Mouse (Mus musculus): ENCODE measurements around the gene Strbp. TPM values are rescaled to one million over a fixed set of nuclear protein-coding genes. Genes with fewer than 3 reads are reported as not detected.
A peak's percentile ranks its signal among the peaks of the same experiment; 100 is the strongest.

The Strbp gene
- polyA plus RNA-seq (2014; fragmentation: Nextera tagmentation; extraction: Ambion mirVana) = 37.2 and 38.8 TPM in 2 replicates

DNA sequence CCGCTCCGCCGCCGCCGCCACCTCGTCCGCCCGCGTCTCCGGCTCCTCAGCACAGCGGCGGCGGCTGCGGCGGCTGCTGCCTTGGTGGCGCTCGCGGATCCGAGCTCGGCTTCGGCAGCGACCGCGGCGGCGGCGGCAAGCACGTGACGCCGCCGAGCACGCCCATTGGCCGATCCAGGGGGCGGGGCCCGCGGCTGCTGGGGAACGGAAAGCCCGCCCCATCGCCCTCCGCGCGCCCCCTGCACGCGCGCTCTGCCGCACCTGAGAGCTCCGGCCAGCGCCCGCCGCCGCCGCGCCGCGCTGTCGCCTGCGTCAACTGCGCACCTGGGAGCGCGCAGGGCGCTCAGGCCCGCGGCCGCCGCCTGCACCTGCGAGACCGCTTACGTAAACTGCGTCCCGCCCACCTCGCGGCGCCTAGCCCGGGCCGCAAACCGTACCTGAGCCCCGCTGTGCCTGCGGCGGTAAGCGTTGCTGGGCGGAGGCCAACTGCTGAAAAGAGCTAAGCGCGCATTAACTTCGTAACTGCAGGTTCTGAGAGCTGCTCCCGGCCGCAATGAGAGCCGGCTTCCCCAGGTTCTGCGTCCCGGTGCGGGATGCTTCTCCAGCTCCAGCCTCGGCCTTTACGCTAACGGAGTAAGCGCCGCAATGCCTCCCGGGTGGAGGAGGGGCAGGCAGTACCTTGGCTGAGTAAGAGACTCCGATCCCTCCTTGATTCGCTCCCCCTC, at the start of gene Strbp:
Gene Strbp (minus strand): TSS at position 630 of the 725 bp plus-strand sequence.
- Histone ChIP-seq H3K4me2 (peak within 1 kb of the TSS; percentile 87), H3K9ac (ENCODE audit: low read depth, low read length) (peak within 1 kb of the TSS; percentile 94), H3K9me3 (ENCODE audit: control insufficient read depth, low read length) (no peaks in the 10 kb centered on the region), H3K4me3 (ENCODE audit: low read depth, low read length) (peak within 1 kb of the TSS; percentile 96), H3K36me3 (ENCODE audit: control insufficient read depth, insufficient read depth, low read length) (no peaks in the 10 kb centered on the region), H3K4me1 (replicated peaks; ENCODE audit: control insufficient read depth, insufficient read depth, low read length) (peaks cover 6% of the 10 kb centered on the region), H3K27ac (ENCODE audit: low read depth, low read length) (peak within 1 kb of the TSS; percentile 83), H3K27me3 (replicated peaks; ENCODE audit: control insufficient read depth, insufficient read depth, low read length) (0 out of 2 replicates have a peak, but pooled peaks cover 2% of the 10 kb centered on the region)
- DNase-seq (ENCODE audit: low spot score) = peak; percentile 90
- peak; percentile 89 for ATAC-seq (replicated peaks; ENCODE audit: low FRiP score)
- WGBS = under 1% methylated on average over 76 of the region's 98 CpGs

DNA sequence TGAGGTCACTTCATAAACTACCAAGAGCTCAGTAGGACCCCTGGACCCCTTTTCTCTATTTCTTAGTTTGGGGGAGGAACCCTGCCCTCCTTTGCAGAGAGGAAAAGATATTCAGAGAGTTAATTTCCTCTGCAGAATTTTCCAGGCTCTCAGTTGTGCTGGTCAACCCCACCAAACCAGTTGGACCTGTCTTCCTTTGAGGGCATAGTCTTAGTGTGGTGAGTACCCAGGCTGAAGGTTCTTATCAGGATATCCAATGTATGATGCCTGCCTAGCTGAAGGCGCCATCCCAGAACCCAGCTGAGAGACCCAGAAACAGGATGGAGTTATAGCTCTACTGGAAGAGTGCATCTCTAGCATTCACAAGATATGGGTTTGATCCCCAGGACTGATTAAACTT, 47.5 kb upstream of the Strbp start:
- DNase-seq (ENCODE audit: low spot score) (no peak), ATAC-seq (replicated peaks; ENCODE audit: low FRiP score) (no peak)
- peaks cover 6% of the 10 kb centered on the region; the same call in 1 of the 2 replicates for H3K27me3 ChIP-seq (replicated peaks; ENCODE audit: control insufficient read depth, insufficient read depth, low read length)
- no peak overlapping the region for H3K4me2 ChIP-seq
- WGBS = 97% methylated on average over 1 of the region's 1 CpGs
- no peak overlapping the region for H3K27ac ChIP-seq (ENCODE audit: low read depth, low read length)
- H3K9me3 ChIP-seq (ENCODE audit: control insufficient read depth, low read length) = no peaks in the 10 kb centered on the region
- H3K9ac ChIP-seq (ENCODE audit: low read depth, low read length) = no peak overlapping the region
- H3K36me3 ChIP-seq (ENCODE audit: control insufficient read depth, insufficient read depth, low read length) = no peaks in the 10 kb centered on the region
- no peak overlapping the region for H3K4me3 ChIP-seq (ENCODE audit: low read depth, low read length)
- no peaks in the 10 kb centered on the region for H3K4me1 ChIP-seq (replicated peaks; ENCODE audit: control insufficient read depth, insufficient read depth, low read length)

DNA sequence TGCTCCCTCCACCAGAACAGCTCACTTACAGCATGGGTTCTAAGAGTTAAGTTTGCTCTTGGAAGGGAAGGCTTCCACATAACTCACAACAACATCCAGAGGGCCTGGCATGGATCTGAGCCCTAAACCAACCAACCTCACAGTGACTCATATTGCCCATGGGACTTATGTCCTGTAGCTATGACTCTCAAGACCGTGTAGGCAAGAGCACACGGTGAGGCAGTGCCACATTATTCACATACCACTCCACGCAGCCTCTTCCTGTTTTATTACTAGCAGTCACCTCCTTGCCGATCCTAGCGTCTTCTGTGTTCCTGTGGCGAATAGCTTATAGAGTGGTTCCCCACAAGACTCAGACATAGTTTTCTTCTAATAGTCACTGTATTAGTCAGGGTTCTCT, 45.7 kb upstream of the Strbp start:
- DNase-seq (ENCODE audit: low spot score) = no peak
- Histone ChIP-seq H3K4me1 (replicated peaks; ENCODE audit: control insufficient read depth, insufficient read depth, low read length) (no peaks in the 10 kb centered on the region), H3K4me2 (no peak overlapping the region), H3K27me3 (replicated peaks; ENCODE audit: control insufficient read depth, insufficient read depth, low read length) (no peaks in the 10 kb centered on the region), H3K4me3 (ENCODE audit: low read depth, low read length) (no peak overlapping the region), H3K36me3 (ENCODE audit: control insufficient read depth, insufficient read depth, low read length) (no peaks in the 10 kb centered on the region), H3K27ac (ENCODE audit: low read depth, low read length) (no peak overlapping the region), H3K9ac (ENCODE audit: low read depth, low read length) (no peak overlapping the region), H3K9me3 (ENCODE audit: control insufficient read depth, low read length) (no peaks in the 10 kb centered on the region)
- ATAC-seq (replicated peaks; ENCODE audit: low FRiP score) = no peak
- WGBS = 62% methylated on average over 6 of the region's 6 CpGs

DNA sequence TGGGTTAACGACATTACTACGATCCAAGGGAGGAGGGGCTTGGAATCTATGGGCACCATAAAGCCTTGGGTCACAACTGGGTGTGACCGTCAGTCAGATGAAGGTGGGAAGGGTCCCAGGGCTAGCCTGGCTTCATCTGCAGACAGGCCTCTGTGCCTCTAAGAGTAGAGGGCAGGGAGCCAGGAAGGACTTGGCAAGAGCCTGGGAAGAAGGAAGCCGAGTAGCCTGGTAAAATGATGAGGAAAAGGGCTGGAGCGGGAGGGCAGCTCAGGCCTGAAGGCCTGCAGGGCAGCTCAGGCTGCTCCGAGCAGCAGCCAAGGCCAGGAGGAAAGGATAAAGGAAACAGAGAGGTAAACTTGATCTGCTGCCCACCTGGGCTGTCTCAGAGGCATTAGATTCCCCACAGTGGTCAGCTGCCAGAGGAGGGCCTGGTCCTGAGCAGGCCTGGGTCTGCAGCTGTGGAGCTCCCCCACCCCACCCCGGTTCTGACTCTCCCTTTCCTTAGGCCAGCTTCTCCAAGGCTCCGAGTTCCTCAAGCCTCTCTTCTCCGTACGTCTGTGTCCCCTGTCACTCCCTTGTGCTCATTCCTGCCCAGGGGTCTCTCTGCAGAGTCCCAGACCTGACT, 44.9 kb upstream of the Strbp start:
- Histone ChIP-seq H3K4me3 (ENCODE audit: low read depth, low read length) (no peak overlapping the region), H3K9me3 (ENCODE audit: control insufficient read depth, low read length) (no peaks in the 10 kb centered on the region), H3K36me3 (ENCODE audit: control insufficient read depth, insufficient read depth, low read length) (no peaks in the 10 kb centered on the region), H3K4me1 (replicated peaks; ENCODE audit: control insufficient read depth, insufficient read depth, low read length) (no peaks in the 10 kb centered on the region), H3K27ac (ENCODE audit: low read depth, low read length) (no peak overlapping the region), H3K27me3 (replicated peaks; ENCODE audit: control insufficient read depth, insufficient read depth, low read length) (no peaks in the 10 kb centered on the region), H3K9ac (ENCODE audit: low read depth, low read length) (no peak overlapping the region), H3K4me2 (no peak overlapping the region)
- DNase-seq (ENCODE audit: low spot score) (no peak), ATAC-seq (replicated peaks; ENCODE audit: low FRiP score) (no peak)
- 61% methylated on average over 10 of the region's 10 CpGs for WGBS

DNA sequence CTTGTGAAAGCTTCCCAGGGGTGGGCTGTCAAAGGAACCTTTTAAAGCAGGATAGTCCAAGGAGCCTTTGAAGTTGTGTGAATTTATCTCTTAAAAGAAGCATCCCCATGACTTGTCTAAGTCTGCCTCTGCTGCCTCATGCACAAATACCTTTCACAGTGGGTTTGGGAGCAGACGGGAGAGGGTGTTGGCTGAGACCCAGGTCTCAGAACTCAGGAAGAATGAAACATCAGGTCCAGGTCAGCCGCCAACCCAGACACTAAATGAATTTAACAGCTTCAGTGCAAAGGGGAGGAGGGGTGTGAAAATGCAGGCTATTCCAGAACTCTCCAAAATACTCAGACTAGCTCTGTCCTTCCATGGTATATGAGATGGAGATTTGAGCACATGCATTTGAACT, 44.2 kb upstream of the Strbp start:
- Histone ChIP-seq H3K27me3 (replicated peaks; ENCODE audit: control insufficient read depth, insufficient read depth, low read length) (no peaks in the 10 kb centered on the region), H3K4me1 (replicated peaks; ENCODE audit: control insufficient read depth, insufficient read depth, low read length) (no peaks in the 10 kb centered on the region), H3K27ac (ENCODE audit: low read depth, low read length) (no peak overlapping the region), H3K9ac (ENCODE audit: low read depth, low read length) (no peak overlapping the region), H3K9me3 (ENCODE audit: control insufficient read depth, low read length) (no peaks in the 10 kb centered on the region), H3K4me3 (ENCODE audit: low read depth, low read length) (no peak overlapping the region), H3K36me3 (ENCODE audit: control insufficient read depth, insufficient read depth, low read length) (no peaks in the 10 kb centered on the region), H3K4me2 (no peak overlapping the region)
- no peak for DNase-seq (ENCODE audit: low spot score)
- 48% methylated on average over 2 of the region's 2 CpGs for WGBS
- ATAC-seq (replicated peaks; ENCODE audit: low FRiP score) = no peak

DNA sequence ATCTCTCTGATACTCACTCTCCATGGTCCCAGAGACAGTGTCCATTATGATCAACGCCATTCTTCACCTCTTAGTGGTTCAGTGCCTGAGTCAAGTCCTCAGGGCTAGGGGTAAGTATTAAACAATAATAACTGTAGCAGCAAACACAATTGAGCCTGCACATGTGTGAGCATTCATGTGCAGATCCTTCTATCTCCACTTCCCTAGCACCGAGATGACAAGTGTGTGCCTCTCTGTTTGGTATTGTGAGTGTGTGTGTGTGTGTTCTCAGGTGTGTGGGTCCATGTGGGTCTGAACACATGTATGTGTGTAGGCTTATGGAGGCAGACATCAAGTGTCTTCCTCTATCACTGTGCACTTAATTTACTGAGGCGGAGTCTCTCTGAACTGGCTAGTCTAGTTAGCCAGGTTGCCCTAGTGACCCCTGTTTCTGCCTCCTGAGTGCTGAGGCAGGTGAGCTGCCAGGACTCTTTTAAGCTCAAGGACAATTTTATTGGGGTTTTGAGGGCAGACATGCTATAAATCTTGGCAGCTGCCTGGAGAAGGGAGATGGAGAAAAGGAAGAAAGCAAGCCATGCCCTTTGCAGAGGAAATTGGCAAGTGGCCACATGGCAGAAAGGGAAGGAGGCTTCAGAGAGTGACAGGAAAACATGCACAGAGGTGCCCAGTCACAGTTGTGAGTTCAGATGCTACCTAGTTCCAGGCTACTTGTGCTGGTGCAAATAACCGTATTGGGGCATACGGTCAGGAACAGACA, 42.8 kb upstream of the Strbp start:
- ATAC-seq (replicated peaks; ENCODE audit: low FRiP score) (no peak), DNase-seq (ENCODE audit: low spot score) (no peak)
- 88% methylated on average over 5 of the region's 5 CpGs for WGBS
- Histone ChIP-seq H3K9me3 (ENCODE audit: control insufficient read depth, low read length) (no peaks in the 10 kb centered on the region), H3K9ac (ENCODE audit: low read depth, low read length) (no peak overlapping the region), H3K4me3 (ENCODE audit: low read depth, low read length) (no peak overlapping the region), H3K4me1 (replicated peaks; ENCODE audit: control insufficient read depth, insufficient read depth, low read length) (no peaks in the 10 kb centered on the region), H3K36me3 (ENCODE audit: control insufficient read depth, insufficient read depth, low read length) (no peaks in the 10 kb centered on the region), H3K27ac (ENCODE audit: low read depth, low read length) (no peak overlapping the region), H3K27me3 (replicated peaks; ENCODE audit: control insufficient read depth, insufficient read depth, low read length) (no peaks in the 10 kb centered on the region), H3K4me2 (no peak overlapping the region)

DNA sequence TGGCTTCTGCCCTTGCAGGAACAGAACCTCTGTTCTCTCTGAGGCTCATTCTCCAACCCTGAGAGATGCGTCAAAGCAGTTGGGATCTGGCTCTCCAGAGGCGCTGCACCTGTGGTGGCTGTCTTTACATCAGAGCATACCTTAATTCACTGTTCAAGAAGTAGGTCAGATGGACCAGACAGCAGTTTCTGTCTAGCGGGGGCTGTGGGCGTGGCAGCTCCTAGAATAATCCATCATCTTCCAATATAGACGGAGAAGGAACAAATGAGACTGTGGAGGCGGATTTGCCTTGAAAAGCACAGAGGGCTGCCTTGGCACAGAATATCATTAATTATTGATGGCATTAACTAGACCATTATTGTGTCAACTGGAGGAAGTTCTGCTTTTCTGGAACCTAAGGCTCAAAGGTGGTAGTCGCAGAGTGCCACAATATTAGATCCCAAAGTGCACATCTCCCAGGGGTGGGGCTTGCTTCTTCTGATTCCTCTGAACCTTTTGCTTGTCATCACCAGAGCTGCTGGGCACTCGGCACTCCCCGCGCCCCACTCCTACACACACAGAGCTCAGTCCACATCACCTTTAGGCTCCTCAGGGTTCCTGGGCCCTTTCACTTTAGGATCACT, 41.2 kb upstream of the Strbp start:
- 86% methylated on average over 10 of the region's 10 CpGs for WGBS

DNA sequence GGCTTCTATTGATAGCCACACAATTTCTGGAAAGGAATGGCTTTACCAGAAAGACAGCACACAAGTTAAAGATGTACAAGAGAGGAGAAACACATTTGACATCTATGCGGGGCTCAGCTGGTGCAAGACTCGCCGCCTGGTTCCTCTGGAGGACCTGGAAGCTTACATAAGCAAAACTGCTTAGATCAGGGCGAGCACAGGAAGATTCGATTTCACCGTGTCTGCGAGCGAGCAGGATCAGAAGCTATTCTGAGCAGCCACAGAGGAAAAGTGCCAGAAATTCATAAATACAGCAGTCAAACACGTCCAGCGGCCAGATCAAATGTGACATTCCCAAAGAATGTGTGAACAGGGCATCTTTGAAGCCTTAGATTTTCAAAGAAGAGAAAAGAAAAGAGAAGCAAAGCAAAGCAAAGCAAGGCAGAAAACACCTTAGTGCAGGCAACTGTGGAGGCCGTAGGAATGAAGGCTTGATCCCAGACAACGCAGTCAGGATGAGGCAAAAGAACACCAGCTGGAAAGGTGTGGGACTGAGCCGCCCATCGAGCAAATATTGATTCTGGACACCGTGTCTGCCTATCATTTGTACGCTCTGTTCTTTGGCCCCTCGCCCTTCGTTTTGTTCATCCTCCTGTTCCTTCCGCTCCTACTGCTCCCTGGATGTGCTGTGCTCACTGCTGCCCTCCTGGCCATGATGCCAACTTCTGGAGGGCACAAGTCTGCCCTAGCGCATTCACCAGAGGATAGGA, 38.3 kb upstream of the Strbp start:
- no peaks in the 10 kb centered on the region for H3K4me1 ChIP-seq (replicated peaks; ENCODE audit: control insufficient read depth, insufficient read depth, low read length)
- ATAC-seq (replicated peaks; ENCODE audit: low FRiP score) = no peak
- H3K27ac ChIP-seq (ENCODE audit: low read depth, low read length) = no peak overlapping the region
- no peaks in the 10 kb centered on the region for H3K36me3 ChIP-seq (ENCODE audit: control insufficient read depth, insufficient read depth, low read length)
- no peak overlapping the region for H3K4me3 ChIP-seq (ENCODE audit: low read depth, low read length)
- 69% methylated on average over 20 of the region's 20 CpGs for WGBS
- DNase-seq (ENCODE audit: low spot score) = no peak
- H3K27me3 ChIP-seq (replicated peaks; ENCODE audit: control insufficient read depth, insufficient read depth, low read length) = no peaks in the 10 kb centered on the region
- no peak overlapping the region for H3K4me2 ChIP-seq
- no peak overlapping the region for H3K9ac ChIP-seq (ENCODE audit: low read depth, low read length)
- H3K9me3 ChIP-seq (ENCODE audit: control insufficient read depth, low read length) = no peaks in the 10 kb centered on the region

More for the DNA sequence above, 41.2 kb upstream of the Strbp start:
- no peak overlapping the region for H3K4me2 ChIP-seq
- no peaks in the 10 kb centered on the region for H3K4me1 ChIP-seq (replicated peaks; ENCODE audit: control insufficient read depth, insufficient read depth, low read length)
- H3K9me3 ChIP-seq (ENCODE audit: control insufficient read depth, low read length) = no peaks in the 10 kb centered on the region
- H3K4me3 ChIP-seq (ENCODE audit: low read depth, low read length) = no peak overlapping the region
- H3K36me3 ChIP-seq (ENCODE audit: control insufficient read depth, insufficient read depth, low read length) = no peaks in the 10 kb centered on the region
- ATAC-seq (replicated peaks; ENCODE audit: low FRiP score) (no peak), DNase-seq (ENCODE audit: low spot score) (no peak)
- no peak overlapping the region for H3K27ac ChIP-seq (ENCODE audit: low read depth, low read length)
- no peaks in the 10 kb centered on the region for H3K27me3 ChIP-seq (replicated peaks; ENCODE audit: control insufficient read depth, insufficient read depth, low read length)
- H3K9ac ChIP-seq (ENCODE audit: low read depth, low read length) = no peak overlapping the region

All from liver, embryonic 11.5 days (tissue).